Mouse (Mus musculus): ENCODE measurements around the gene Tspo. TPM values are rescaled to one million over a fixed set of nuclear protein-coding genes. Genes with fewer than 3 reads are reported as not detected.

Tspo gene
- 100 to 1,000 TPM; 372 to 374 TPM for polyA plus RNA-seq (2017; shearing (Covaris generic))

DNA sequence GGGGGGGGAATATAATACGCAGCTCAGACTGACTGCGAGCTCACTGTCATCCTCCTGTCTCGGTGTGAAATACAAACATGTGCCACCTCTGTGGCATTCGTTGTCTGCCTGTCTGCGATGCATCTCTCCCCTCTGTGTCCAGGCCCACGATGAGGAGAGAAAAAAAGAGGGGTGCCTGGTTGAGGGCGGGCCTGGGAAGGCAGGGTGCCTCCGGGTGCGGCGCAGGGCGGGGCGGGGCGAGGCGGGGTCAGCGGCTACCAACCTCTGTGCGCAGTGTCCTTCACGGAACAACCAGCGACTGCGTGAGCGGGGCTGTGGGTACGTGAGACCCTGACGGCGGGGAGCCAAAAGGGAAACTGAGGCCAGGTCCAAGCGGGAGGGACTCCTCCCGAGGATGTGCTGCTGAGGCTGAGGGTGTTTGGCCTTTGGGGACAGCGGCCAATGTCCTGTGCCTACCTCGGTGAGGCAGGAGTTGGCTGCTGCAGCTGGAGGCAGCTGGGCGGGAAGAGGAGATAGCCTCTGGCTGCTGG, at the start of gene Tspo, which contains the start of gene Mcat:
Tspo (plus strand) TSS at position 266 of the 530 bp plus-strand sequence.
Mcat (minus strand) TSS at position 461 of the 530 bp plus-strand sequence.
- peak; percentile 40 for ATAC-seq

DNA sequence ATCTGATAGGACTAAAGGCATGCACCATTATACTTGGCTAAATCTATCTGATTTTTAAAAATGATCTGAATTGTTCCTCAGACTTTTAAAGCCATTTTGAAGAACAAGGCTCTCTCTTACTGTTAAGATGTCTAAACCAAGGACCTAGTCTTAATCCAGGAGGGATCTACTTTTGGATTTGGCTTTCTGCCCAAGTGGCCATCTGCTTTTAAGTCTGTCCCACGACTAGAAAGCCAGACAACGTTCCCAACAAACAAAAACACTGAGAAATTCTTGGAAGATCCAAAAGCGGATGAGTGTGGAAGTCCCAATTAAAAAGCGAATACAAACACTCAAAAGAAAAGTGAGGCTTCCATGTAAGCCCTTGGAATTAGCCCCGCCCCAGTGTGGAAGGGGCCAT, 48.4 kb upstream of the Tspo start:
- no peak for ATAC-seq

DNA sequence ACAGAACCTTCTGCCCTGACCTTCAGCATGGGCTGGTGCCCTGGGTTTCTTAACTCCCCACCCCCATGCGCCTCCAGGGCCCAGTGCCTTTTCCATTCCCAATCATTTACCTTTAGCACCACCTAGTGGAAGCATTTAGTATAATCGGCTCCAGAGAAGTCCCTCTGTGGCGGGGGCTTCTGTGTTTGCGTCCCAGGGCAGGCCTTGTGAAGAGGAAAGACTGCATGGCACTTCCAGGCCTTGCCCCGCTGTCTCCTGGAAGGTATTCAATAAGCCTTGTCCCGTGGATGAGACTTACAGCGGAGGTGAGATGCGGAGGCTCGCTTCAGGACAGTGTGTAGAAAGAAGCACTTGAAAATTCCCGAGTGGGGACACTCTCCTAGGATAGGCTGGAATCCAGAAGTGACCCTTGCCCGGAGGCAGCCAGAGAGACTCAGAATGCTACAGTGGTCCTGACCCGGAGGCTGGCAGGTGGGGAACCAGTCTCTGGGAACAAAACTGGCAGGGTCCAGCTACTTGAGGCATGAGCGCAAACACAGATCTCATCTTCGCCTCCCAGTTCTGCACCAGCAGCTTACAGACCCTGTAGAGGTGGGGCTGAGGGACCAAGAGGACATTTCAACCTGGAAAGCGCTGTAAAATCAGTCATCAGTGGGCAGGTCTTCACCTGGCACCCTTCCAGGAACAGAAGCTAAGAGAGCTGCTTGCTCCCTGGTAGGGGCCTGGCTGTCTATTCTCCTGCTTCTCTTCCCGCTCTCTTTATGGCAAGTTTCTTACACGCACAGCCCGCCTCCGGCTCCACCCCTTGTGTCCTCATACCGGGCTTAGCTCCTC, 45.0 kb upstream of the Tspo start:
- peak; percentile 59 for ATAC-seq

- ATAC-seq: no peak
Observed at GRCm38 (mm10) chr15:83520861-83521382, 42.5 kb upstream of the Tspo start.

GRCm38 (mm10) chr15:83523196-83523595, 40.2 kb upstream of the Tspo start:
- no peak for ATAC-seq

GRCm38 (mm10) chr15:83523638-83524332, 39.6 kb upstream of the Tspo start:
- no peak for ATAC-seq

DNA sequence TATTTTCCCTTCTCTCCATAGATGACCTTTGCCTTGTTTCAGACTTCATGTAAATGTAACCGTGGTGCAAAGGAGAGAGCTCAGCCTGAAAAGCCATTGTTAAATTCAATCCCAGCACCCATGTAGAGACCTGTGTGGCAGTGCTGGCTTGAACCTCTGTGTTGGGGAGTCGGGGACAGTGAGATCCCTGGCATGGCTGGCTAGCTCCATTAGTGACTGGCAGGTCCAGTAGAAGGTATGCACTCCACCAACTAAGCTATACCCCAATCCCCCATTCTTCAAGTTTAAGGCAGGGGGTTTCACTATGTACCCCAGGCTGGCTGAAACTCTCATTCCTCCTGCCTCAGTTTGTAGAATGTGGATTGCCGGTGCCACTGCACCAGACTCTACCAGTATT, 39.1 kb upstream of the Tspo start:
- no peak for ATAC-seq

DNA sequence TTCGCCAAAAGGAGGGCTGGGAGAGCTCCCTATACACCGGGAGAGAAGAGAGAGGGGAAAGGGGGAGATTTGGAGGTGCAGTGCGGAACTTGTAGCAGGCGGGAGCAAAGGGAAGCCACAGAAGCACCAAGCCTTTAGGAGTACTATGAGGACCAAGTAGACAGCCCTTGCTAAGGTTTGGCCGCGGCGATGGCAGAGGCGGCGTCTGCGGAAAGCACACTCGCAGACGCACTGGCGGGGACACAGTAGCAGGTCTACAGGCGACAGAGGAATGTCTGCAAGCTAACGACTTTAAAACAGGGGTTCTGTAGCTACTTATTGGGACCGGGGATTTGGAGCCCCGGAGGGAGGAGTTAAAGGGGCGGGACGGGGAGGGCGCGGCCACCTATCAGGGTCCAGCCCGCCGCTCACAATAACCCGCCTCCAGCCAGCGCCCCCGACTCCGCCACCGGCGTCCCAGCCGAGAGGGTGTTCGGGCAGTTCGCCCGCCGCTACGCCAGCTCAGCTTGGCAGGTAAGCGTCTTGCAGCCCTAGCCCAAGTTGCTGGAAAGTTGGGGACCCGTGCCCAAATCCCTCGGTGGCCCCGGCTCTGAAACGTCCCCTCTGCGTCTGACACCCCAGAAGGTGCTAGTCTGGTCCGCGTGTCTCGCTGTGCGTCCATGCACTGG, 36.8 kb upstream of the Tspo start, which contains the start of gene Bik:
Bik (plus strand) TSS at position 439 of the 668 bp plus-strand sequence.
- peak; percentile 67 for ATAC-seq

DNA sequence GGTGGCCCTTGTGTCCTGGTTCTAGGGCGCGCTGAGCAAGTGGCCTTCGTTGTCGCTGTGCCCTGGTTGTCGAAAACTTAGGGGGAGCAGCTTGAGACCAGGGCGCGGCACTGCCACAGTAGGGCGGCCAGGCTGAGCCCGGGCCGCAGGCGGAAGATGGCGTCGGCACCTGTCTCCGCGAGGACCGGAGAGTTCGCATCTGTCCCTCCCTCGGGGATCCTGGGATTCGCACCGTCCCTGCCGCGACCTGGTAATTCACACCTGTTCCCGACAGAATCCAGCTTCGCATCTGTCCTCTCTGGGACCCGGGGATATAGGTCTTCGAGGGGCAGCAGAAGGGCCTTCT, 36.3 kb upstream of the Tspo start:
- peak; percentile 45 for ATAC-seq

DNA sequence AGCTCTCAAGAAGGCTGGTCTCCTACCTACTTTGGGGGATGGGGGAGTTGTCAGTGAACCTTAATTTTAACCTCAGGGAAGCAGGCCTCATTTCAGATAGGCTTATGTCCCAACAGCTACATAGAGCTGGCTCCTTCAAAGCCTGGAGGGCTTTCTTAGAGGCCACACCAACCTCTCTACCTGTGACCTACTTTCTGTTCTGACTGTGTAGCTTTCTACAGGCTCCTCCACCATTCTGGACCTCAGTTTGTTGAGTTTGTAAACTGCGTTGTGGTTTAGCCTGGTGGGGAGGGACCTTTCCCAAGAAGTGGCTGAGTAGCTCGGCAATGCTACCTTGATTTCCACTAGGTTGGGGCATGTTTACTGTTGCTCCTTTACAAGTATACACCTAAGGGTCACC, 35.6 kb upstream of the Tspo start:
- ATAC-seq: no peak

GRCm38 (mm10) chr15:83528892-83529291, 34.5 kb upstream of the Tspo start:
- no peak for ATAC-seq

DNA sequence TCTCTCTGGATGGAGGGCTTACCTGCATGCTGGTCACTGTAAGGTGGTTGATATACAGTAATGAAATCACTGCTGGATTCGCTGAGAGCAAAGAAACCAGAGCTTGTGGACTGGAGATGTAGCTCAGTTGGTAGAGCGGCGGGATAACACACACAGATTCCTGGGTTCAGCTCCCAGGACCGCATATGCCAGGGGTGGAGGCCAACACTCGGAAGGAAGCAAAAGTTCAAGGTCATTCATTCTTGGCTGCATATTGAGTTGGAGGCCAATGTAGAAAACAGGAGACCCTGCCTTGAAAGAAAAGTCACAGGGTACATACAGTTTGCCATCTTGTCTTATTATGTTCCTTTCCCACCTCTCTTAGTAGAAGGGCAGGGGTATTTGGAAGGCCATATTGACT, 33.6 kb upstream of the Tspo start:
- ATAC-seq: no peak

DNA sequence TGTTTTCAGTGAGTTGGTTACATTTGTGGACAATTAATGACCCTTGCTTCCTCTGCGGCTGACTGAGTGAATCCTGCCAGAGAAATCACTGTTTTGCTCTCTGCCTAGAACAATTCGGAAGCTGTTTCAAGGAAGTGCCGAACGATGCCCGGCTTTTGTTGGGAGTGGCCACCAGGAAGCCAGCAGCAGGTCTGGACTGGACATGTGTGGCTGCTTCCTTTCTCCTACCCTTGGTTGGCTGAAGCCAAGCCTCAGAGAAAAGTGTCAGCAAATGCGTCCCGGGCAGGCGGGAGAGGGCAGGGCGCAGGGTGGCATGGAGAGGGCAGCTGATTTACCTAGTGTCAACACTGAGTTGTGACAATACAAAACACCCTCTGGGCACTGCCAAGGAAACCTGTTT, 33.2 kb upstream of the Tspo start:
- ATAC-seq: no peak

GRCm38 (mm10) chr15:83530688-83531087, 32.7 kb upstream of the Tspo start:
- ATAC-seq: no peak

DNA sequence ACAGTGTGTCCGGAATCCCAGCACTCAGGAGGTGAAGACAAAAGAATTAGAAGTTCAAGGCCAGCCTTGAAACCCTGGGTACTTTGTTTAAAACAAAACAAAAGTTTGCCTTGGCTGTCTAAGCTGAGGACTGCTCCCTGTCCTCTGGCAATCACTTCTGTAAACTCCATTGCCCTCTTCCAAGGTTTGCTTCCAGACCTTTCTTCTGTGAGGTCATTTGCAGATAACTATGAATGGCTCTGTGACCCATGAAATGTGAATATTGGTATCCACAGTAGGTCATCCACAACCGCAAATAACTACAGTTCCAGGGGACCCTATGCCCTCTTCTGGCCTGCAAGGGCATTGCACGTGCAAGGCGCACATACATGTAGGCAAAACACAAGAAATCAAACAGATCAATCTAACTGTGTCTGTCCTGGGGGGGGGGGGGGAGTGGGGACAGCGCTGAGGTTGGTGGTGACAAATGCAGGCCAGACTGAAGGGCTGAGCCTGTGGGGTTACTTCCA, 31.4 kb upstream of the Tspo start:
- no peak for ATAC-seq

DNA sequence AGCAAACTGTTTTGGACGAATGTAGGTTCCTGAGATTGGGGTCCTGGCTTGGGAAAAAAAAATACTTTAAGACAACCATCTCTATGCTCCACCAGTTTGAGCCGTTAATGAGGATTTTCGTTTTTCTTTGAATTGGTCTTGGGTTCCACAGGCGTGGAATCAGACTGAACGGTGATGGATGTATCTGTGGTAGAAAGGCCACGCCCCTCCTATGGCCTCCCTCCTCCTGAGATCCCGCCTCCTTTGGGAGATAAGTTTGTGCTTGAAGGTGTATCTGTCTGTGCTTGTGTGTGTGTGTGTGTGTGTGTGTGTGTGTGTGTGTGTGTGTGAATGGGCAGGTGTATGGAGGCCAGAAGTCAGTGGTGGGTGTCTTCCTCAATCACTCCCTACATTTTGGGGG, 30.8 kb upstream of the Tspo start:
- no peak for ATAC-seq

GRCm38 (mm10) chr15:83534960-83535889, 28.2 kb upstream of the Tspo start:
- ATAC-seq: no peak

- no peak for ATAC-seq
Observed at GRCm38 (mm10) chr15:83535890-83536231, 27.5 kb upstream of the Tspo start.

- no peak for ATAC-seq
Observed at GRCm38 (mm10) chr15:83538855-83539254, 24.5 kb upstream of the Tspo start.

DNA sequence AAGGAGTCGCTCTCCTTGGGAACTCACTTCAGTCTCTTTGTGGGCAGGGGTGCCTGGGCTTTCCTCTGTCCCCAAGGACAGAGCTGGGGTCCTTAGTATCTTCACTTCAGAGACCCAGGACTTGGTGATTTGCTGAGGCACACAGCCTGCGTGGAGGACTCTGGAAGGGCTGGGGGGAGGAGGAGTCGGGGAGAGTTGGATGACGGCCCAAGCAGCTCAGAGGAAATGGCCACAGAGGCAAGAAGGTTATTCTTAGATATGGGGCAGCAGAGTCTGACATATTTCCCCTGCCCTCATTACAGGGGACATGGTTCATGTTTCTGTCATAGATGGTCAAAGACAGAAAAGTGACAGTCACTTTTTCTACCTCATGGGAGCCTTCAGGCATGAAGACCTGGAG, 23.5 kb upstream of the Tspo start:
- no peak for ATAC-seq

DNA sequence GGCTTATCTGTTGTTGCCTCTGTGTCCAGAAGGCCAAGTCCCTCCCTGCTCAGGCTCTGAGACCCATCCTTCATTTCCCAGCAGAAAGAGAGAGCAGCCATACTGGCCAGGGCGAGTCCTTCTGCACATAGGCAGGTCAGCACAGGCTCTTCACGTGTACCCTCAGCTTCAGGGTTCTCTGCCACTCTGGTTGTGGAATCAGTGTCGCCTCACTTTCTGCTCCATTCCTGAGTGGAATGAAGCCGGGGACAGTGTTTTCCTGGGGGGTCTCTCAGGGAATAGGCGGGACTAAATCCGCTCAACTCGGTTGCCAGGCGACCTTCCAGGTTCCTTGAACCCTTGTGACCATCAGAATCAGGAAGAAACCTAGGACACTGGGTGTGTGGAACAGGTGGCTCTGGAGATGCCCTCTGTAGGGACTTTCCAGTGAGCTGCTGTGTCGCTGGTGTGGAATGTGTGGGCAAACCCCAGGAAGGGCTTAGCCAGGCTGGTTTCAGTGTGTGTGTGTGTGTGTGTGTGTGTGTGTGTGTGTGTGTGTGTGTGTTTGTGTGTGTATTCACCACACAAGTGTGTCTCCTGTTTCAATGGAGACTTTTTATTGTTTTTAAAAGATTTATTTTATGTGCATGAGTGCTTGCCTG, 21.6 kb upstream of the Tspo start:
- ATAC-seq: no peak

Data from activated CD4-positive, CD25-positive, alpha-beta regulatory T cell, adult 4 months (primary cell).